Mouse (Mus musculus): ENCODE data around the gene Samd5. TPM values are rescaled to one million over a fixed set of nuclear protein-coding genes. Genes with fewer than 3 reads are reported as not detected.
A peak's percentile ranks its signal among the peaks of the same experiment; 100 is the strongest.

The Samd5 gene
- polyA plus RNA-seq, 1 experiment from 2014 or later, result 15.1 TPM

DNA sequence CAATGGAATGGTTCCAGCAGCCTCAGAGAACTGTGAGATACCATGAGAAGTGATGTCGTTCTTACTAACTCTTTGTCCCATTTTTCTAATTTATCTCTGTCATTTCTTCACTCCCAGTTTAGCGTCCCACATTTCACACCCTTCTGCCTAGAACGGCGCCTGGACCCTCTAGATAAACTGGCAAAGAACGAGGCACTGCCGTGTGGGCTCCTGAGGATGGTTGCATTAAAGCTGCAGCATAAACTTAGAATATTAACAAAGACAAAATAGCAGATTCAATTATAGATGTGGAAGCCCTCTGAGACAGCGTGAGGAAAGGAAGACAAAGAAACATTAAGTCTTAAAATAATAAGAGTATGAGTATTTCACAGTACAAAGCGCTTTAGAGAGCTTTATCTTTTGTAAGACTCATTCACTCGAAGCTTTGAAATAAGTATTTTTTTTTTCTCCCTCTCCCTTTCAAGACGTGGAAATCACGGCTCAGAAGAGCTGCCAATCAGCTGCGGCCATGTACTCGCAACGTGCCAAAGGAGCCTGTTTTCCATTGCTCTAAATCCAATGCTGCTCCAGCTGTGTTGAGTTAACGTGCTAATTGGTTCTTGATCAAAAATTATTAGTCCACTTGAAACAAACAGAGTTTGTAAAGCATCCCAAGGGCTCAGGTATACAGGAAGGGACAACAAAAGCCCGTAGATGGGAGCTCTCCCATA, 19.1 kb upstream of the Samd5 start:
- no peaks in the 10 kb centered on the region for H3K36me3 ChIP-seq (ENCODE audit: control insufficient read depth, insufficient read depth, low read length)
- H3K27me3 ChIP-seq (replicated peaks; ENCODE audit: control insufficient read depth, insufficient read depth, low read length), result no peaks in the 10 kb centered on the region
- no peaks in the 10 kb centered on the region for H3K9me3 ChIP-seq (ENCODE audit: control insufficient read depth, low read length)
- no peak overlapping the region for H3K9ac ChIP-seq (ENCODE audit: low read length)
- no peak overlapping the region for H3K27ac ChIP-seq (ENCODE audit: low read depth)
- ATAC-seq (replicated peaks; ENCODE audit: low FRiP score, low TSS enrichment, low read depth) (no peak), DNase-seq (ENCODE audit: low spot score) (peak; percentile 16)
- H3K4me2 ChIP-seq (ENCODE audit: low read length), result no peak overlapping the region
- H3K4me3 ChIP-seq (ENCODE audit: low read depth, low read length), result no peak overlapping the region
- H3K4me1 ChIP-seq (replicated peaks; ENCODE audit: control insufficient read depth, insufficient read depth, low read length), result no peaks in the 10 kb centered on the region
- 81% methylated on average over 16 of the region's 16 CpGs for WGBS

- no peak overlapping the region for H3K4me2 ChIP-seq (ENCODE audit: low read length)
Observed at GRCm38 (mm10) chr10:9680928-9681327, 5.9 kb upstream of the Samd5 start.

DNA sequence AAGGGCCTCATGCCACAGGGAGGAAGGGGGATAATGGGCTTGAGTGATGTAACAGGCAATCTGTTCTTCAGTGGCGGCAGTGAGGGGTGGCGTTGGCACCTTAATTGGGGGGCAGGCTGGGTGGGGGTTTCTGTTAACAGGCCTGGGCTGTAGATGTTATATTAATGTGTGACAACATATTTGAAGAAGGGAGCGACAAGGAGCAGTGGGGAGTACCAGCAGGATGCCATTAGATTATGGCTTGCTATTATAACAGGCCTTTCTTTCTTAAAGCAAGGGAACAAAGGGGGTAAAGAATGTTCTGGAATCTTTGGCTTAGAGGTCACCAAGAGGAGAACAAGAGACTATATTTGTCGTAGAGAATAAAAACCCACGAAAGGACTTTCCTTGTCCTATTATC, 4.9 kb upstream of the Samd5 start:
- Histone ChIP-seq H3K4me3 (ENCODE audit: low read depth, low read length) (no peak overlapping the region), H3K27me3 (replicated peaks; ENCODE audit: control insufficient read depth, insufficient read depth, low read length) (no peaks in the 10 kb centered on the region), H3K9ac (ENCODE audit: low read length) (no peak overlapping the region), H3K4me1 (replicated peaks; ENCODE audit: control insufficient read depth, insufficient read depth, low read length) (peaks cover 15% of the 10 kb centered on the region), H3K9me3 (ENCODE audit: control insufficient read depth, low read length) (no peaks in the 10 kb centered on the region), H3K4me2 (ENCODE audit: low read length) (no peak overlapping the region), H3K27ac (ENCODE audit: low read depth) (no peak overlapping the region), H3K36me3 (ENCODE audit: control insufficient read depth, insufficient read depth, low read length) (no peaks in the 10 kb centered on the region)
- no peak for ATAC-seq (replicated peaks; ENCODE audit: low FRiP score, low TSS enrichment, low read depth)
- 68% methylated on average over 5 of the region's 5 CpGs for WGBS
- no peak for DNase-seq (ENCODE audit: low spot score)

More at GRCm38 (mm10) chr10:9680928-9681327, 5.9 kb upstream of the Samd5 start:
- WGBS, result 86% methylated on average over 6 of the region's 6 CpGs
- Histone ChIP-seq H3K9me3 (ENCODE audit: control insufficient read depth, low read length) (no peaks in the 10 kb centered on the region), H3K4me1 (replicated peaks; ENCODE audit: control insufficient read depth, insufficient read depth, low read length) (peaks cover 15% of the 10 kb centered on the region), H3K27ac (ENCODE audit: low read depth) (no peak overlapping the region), H3K36me3 (ENCODE audit: control insufficient read depth, insufficient read depth, low read length) (no peaks in the 10 kb centered on the region), H3K27me3 (replicated peaks; ENCODE audit: control insufficient read depth, insufficient read depth, low read length) (no peaks in the 10 kb centered on the region), H3K9ac (ENCODE audit: low read length) (no peak overlapping the region), H3K4me3 (ENCODE audit: low read depth, low read length) (no peak overlapping the region)
- DNase-seq (ENCODE audit: low spot score) (no peak), ATAC-seq (replicated peaks; ENCODE audit: low FRiP score, low TSS enrichment, low read depth) (no peak)

- H3K27me3 ChIP-seq (replicated peaks; ENCODE audit: control insufficient read depth, insufficient read depth, low read length), result no peaks in the 10 kb centered on the region
- no peak overlapping the region for H3K27ac ChIP-seq (ENCODE audit: low read depth)
- ATAC-seq (replicated peaks; ENCODE audit: low FRiP score, low TSS enrichment, low read depth) (no peak), DNase-seq (ENCODE audit: low spot score) (no peak)
- H3K4me3 ChIP-seq (ENCODE audit: low read depth, low read length), result no peak overlapping the region
- no peak overlapping the region for H3K4me2 ChIP-seq (ENCODE audit: low read length)
- 37% methylated on average over 5 of the region's 5 CpGs for WGBS
- H3K36me3 ChIP-seq (ENCODE audit: control insufficient read depth, insufficient read depth, low read length), result no peaks in the 10 kb centered on the region
- H3K9me3 ChIP-seq (ENCODE audit: control insufficient read depth, low read length), result no peaks in the 10 kb centered on the region
- H3K4me1 ChIP-seq (replicated peaks; ENCODE audit: control insufficient read depth, insufficient read depth, low read length), result peaks cover 20% of the 10 kb centered on the region
- no peak overlapping the region for H3K9ac ChIP-seq (ENCODE audit: low read length)
Observed at GRCm38 (mm10) chr10:9678071-9678470, 3.1 kb upstream of the Samd5 start.

DNA sequence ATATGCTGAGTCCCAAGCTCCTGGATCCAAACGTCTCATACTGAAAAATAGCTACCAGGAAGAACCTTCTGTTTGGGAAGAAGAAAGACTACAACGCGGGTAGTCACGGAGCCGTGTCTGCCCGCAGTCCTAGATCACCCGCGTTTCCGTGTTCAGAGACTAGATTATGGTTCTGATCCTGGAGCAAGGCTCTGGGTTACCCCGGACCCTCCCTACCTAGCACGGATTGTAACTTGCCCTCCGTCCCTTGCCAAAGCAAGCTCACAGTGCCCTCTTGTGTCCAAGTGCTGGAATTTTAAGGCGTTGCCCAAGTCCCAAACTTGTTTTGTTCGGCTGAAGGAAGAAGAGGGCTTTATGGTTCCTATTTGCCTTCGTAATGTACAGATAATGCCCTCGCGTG, 1.9 kb upstream of the Samd5 start:
- Histone ChIP-seq H3K36me3 (ENCODE audit: control insufficient read depth, insufficient read depth, low read length) (0 out of 2 replicates have a peak, but pooled peaks cover 1% of the 10 kb centered on the region), H3K4me1 (replicated peaks; ENCODE audit: control insufficient read depth, insufficient read depth, low read length) (peaks cover 26% of the 10 kb centered on the region), H3K27ac (ENCODE audit: low read depth) (no peak overlapping the region), H3K9me3 (ENCODE audit: control insufficient read depth, low read length) (no peaks in the 10 kb centered on the region), H3K9ac (ENCODE audit: low read length) (0 out of 2 replicates have a peak overlapping the region, but pooled peaks have one; percentile 20), H3K27me3 (replicated peaks; ENCODE audit: control insufficient read depth, insufficient read depth, low read length) (no peaks in the 10 kb centered on the region), H3K4me2 (ENCODE audit: low read length) (peak overlapping the region; percentile 93), H3K4me3 (ENCODE audit: low read depth, low read length) (0 out of 2 replicates have a peak overlapping the region, but pooled peaks have one; percentile 4)
- ATAC-seq (replicated peaks; ENCODE audit: low FRiP score, low TSS enrichment, low read depth) (peak; percentile 54), DNase-seq (ENCODE audit: low spot score) (peak; percentile 88)
- 2% methylated on average over 17 of the region's 17 CpGs for WGBS

DNA sequence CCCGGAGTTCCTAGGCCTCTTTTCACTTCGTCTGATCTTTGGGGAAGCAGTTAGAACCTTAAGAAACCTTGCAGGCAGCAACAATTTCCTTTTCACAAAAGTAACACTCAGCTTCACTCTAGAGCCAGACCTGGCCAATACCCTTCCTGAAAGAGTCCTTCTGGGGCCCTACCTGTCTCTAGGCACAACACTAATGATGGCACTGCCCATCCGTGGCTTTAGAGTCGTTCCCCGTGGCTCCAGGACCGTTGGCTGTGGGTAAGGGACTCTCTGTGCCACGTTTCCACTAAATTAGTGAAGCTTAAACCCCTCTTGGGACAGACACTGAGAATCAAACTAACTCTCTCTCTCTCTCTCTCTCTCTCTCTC, 1.4 kb upstream of the Samd5 start:
- 0 out of 2 replicates have a peak, but pooled peaks cover 3% of the 10 kb centered on the region for H3K36me3 ChIP-seq (ENCODE audit: control insufficient read depth, insufficient read depth, low read length)
- H3K27me3 ChIP-seq (replicated peaks; ENCODE audit: control insufficient read depth, insufficient read depth, low read length), result no peaks in the 10 kb centered on the region
- WGBS, result 21% methylated on average over 7 of the region's 7 CpGs
- H3K4me2 ChIP-seq (ENCODE audit: low read length), result peak overlapping the region; percentile 93
- H3K27ac ChIP-seq (ENCODE audit: low read depth), result no peak overlapping the region
- no peaks in the 10 kb centered on the region for H3K9me3 ChIP-seq (ENCODE audit: control insufficient read depth, low read length)
- DNase-seq (ENCODE audit: low spot score) (peak; percentile 67), ATAC-seq (replicated peaks; ENCODE audit: low FRiP score, low TSS enrichment, low read depth) (no peak)
- 0 out of 2 replicates have a peak overlapping the region, but pooled peaks have one; percentile 4 for H3K4me3 ChIP-seq (ENCODE audit: low read depth, low read length)
- peaks cover 26% of the 10 kb centered on the region for H3K4me1 ChIP-seq (replicated peaks; ENCODE audit: control insufficient read depth, insufficient read depth, low read length)
- no peak overlapping the region for H3K9ac ChIP-seq (ENCODE audit: low read length)

DNA sequence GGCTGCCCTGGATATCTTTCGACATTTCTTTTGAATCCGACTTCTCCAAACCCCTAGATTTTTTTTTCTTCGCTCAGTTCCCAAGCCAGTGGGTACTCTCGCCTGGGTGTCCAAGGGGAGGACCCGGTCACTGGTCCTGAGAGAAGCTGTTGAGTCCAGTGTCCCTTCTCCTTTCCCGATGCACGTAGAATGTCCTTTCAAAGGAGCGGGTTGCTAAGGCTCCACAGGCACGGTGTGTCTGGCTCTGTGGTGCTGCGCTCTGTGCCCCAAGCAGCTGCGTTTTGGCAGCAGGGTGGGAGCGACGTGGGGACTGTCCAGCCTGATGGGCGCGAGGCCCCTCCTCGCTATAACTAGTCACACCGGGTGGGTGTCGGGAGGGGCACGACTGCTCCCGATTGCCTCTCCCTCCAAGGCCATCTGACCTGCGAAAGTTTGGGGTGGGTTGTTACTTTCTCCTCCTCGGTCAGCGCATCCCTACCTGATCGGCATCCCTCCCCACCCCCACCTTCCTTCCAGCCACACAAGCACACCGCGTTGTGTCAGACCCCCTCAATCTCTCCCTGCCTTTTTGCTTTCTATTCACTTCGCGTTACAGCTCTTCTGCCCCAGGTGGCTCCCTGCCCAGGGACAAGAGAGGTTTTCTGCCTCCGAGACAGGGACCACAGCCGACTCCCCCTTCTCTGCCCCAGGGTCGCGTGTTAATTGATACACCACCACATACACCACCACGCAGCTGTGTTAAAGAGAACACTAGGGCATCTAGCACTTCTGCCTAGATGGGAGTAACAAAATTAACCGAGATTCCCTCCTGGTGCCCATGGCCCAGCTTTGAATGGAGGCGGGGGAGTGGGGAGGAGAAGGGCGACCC, 776 bp upstream of the Samd5 start:
- no peaks in the 10 kb centered on the region for H3K9me3 ChIP-seq (ENCODE audit: control insufficient read depth, low read length)
- peaks cover 26% of the 10 kb centered on the region for H3K4me1 ChIP-seq (replicated peaks; ENCODE audit: control insufficient read depth, insufficient read depth, low read length)
- peak; percentile 40 for ATAC-seq (replicated peaks; ENCODE audit: low FRiP score, low TSS enrichment, low read depth)
- WGBS, result 6% methylated on average over 36 of the region's 36 CpGs
- H3K9ac ChIP-seq (ENCODE audit: low read length), result peak overlapping the region; percentile 75
- no peaks in the 10 kb centered on the region for H3K27me3 ChIP-seq (replicated peaks; ENCODE audit: control insufficient read depth, insufficient read depth, low read length)
- no peak for DNase-seq (ENCODE audit: low spot score)
- peak overlapping the region; percentile 93 for H3K4me2 ChIP-seq (ENCODE audit: low read length)
- peak overlapping the region; percentile 78 for H3K27ac ChIP-seq (ENCODE audit: low read depth)
- peak overlapping the region; percentile 85 for H3K4me3 ChIP-seq (ENCODE audit: low read depth, low read length)
- H3K36me3 ChIP-seq (ENCODE audit: control insufficient read depth, insufficient read depth, low read length), result 0 out of 2 replicates have a peak, but pooled peaks cover 3% of the 10 kb centered on the region

DNA sequence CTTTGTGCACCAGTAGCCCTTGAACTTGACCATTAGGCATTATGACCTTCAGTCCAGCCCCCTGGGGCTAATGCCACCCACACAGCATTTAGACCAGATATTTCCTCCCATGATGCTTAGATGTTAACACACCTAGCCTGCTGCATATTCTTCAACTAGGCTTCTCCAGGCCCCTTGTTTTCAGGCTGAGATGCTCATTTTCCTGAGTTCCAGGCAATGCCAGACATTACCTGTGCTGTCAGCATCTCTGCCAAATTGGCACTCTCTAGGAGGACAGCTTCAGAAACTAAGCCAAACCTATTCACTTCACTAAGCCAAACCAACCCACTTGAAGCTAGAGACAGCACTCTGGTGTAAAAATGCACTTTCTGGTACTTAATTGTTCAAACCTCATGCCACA, 1.7 kb downstream of the Samd5 start:
- no peaks in the 10 kb centered on the region for H3K27me3 ChIP-seq (replicated peaks; ENCODE audit: control insufficient read depth, insufficient read depth, low read length)
- H3K9me3 ChIP-seq (ENCODE audit: control insufficient read depth, low read length), result no peaks in the 10 kb centered on the region
- H3K4me2 ChIP-seq (ENCODE audit: low read length), result peak overlapping the region; percentile 93
- H3K4me1 ChIP-seq (replicated peaks; ENCODE audit: control insufficient read depth, insufficient read depth, low read length), result peaks cover 23% of the 10 kb centered on the region
- no peak overlapping the region for H3K27ac ChIP-seq (ENCODE audit: low read depth)
- H3K9ac ChIP-seq (ENCODE audit: low read length), result peak overlapping the region; percentile 25
- DNase-seq (ENCODE audit: low spot score) (no peak), ATAC-seq (replicated peaks; ENCODE audit: low FRiP score, low TSS enrichment, low read depth) (no peak)
- H3K4me3 ChIP-seq (ENCODE audit: low read depth, low read length), result peak overlapping the region; percentile 85
- 0 out of 2 replicates have a peak, but pooled peaks cover 3% of the 10 kb centered on the region for H3K36me3 ChIP-seq (ENCODE audit: control insufficient read depth, insufficient read depth, low read length)
